Mouse (Mus musculus) limb, embryonic 14.5 days (tissue): ENCODE results near the gene Gm6034. TPM values are rescaled to one million over a fixed set of nuclear protein-coding genes. Genes with fewer than 3 reads are reported as not detected.
"Not testable (repeated sequence)": the region's sequence is repeated elsewhere in the genome, so short reads cannot be mapped to it uniquely, and the experiment has no call there.

Experiments
- ATAC-seq: fragments of 200-750 bp; cut with Nextera tagmentation; 2 replicates; pipeline ENCODE4 v1.8.0; 2017; ENCODE audit warnings: low read depth, moderate number of reproducible peaks, moderate TSS enrichment; ENCODE audit not compliant: low FRiP score
- DNase-seq: peaks from one replicate; pipeline ENCODE4 v3.0.0-alpha.2; 2015; ENCODE audit warnings: low spot score
- H3K27ac ChIP-seq: fragments of 300-500 bp; sonication (generic); replicated peaks from 2 replicates; pipeline ENCODE4 v1.5.1; 2014; ENCODE audit warnings: low read depth, mild to moderate bottlenecking, low read length, moderate library complexity, mixed read lengths
- H3K27me3 ChIP-seq: fragments of 300-500 bp; sonication (generic); 2 replicates; pipeline ENCODE4 v1.6.1; 2014; ENCODE audit warnings: low read length, mixed read lengths; ENCODE audit not compliant: control insufficient read depth, insufficient read depth
- H3K36me3 ChIP-seq: fragments of 300-500 bp; sonication (generic); 2 replicates; pipeline ENCODE4 v1.6.1; 2014; ENCODE audit warnings: mild to moderate bottlenecking, low read length, moderate library complexity, mixed read lengths; ENCODE audit not compliant: control insufficient read depth, insufficient read depth
- H3K4me1 ChIP-seq: fragments of 300-500 bp; sonication (generic); 2 replicates; pipeline ENCODE4 v1.6.1; 2014; ENCODE audit warnings: antibody characterized with exemption, low read length, mixed read lengths; ENCODE audit not compliant: control insufficient read depth, insufficient read depth
- H3K4me2 ChIP-seq: fragments of 300-500 bp; sonication (generic); replicated peaks from 2 replicates; pipeline ENCODE4 v1.6.1; 2014; ENCODE audit warnings: low read depth, mild to moderate bottlenecking, low read length, moderate library complexity; ENCODE audit not compliant: severe bottlenecking
- H3K4me3 ChIP-seq: fragments of 300-500 bp; sonication (generic); replicated peaks from 2 replicates; pipeline ENCODE4 v1.5.1; 2014; ENCODE audit warnings: low read length
- H3K9ac ChIP-seq: fragments of 300-500 bp; sonication (generic); 2 replicates; pipeline ENCODE4 v1.6.1; 2014; ENCODE audit warnings: mild to moderate bottlenecking, low read depth, low read length, moderate library complexity; ENCODE audit not compliant: severe bottlenecking
- H3K9me3 ChIP-seq: fragments of 300-500 bp; sonication (generic); 2 replicates; pipeline ENCODE4 v1.6.1; 2016; ENCODE audit warnings: low read length; ENCODE audit not compliant: control insufficient read depth
- WGBS: fragments of 180-500 bp; shearing (Covaris S2); extraction: QIAGEN DNeasy Blood & Tissue Kit; methylation state at CpG from one replicate; pipeline ENCODE4 v1.1.7; 2014; 5-methylcytosine and 5-hydroxymethylcytosine counted together
- polyA plus RNA-seq, 2 experiments: library from polyadenylated mRNA; depleted of rRNA in 1 of 2; stranded (reverse) in 1 of 2; unstranded in 1 of 2; fragments of >200 nt; fragmentation: Nextera tagmentation in 1 of 2; extraction: Ambion mirVana in 1 of 2; gene quantifications; 2 replicates each; pipeline versions ENCODE4 v1.2.1 to v1.2.3; 2012 to 2014

The Gm6034 gene
- polyA plus RNA-seq, 2 experiments: not detected

DNA sequence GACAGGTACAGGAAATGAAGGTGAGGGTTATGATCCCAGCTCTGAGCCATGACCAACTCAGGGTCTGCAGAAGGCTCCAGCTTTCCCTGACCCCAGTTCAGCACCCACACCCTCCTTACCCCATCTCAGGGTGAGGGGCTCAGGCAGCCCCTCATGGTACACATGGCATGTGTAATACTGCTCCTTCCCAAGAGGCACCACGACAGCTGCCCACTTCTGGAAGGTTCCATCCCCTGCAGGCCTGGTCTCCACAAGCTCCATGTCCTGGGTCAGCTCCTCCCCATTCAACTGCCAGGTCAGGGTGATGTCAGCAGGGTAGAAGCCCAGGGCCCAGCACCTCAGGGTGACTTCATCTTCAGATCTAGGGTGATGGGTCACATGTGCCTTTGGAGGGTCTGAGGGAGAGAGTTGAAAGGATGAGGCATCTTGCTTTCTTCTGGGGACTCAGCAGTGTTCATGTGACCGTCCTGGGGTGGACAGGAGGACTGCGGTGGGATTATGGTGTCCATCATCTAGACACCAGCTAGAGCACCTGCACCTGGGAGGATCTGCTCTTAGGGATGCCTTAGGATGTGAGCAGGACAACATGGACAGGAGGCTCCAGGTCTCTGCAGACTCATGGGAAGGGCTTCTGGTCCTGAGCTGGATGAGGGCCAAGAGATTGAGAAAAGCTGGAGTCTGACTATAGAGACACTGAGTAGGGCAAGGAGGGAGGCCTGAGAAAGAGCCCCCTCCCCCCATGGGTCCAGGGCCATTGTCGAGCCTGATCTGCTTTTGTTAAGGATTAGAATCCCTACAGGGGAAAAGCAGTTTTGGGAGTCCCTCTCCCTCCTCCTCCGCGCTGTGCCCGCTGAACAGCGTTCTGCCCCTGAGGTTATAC lies 11.8 kb upstream of the Gm6034 start:
- not testable (repeated sequence) for H3K9me3 ChIP-seq, H3K27me3 ChIP-seq, H3K36me3 ChIP-seq, H3K27ac ChIP-seq, ATAC-seq, H3K4me1 ChIP-seq, DNase-seq
- 72% methylated on average over 4 of the region's 8 CpGs for WGBS
- Histone ChIP-seq H3K4me3 (peak overlapping the region; percentile 44), H3K9ac (0 out of 2 replicates have a peak overlapping the region, but pooled peaks have one; percentile 55), H3K4me2 (peak overlapping the region; percentile 82)

DNA sequence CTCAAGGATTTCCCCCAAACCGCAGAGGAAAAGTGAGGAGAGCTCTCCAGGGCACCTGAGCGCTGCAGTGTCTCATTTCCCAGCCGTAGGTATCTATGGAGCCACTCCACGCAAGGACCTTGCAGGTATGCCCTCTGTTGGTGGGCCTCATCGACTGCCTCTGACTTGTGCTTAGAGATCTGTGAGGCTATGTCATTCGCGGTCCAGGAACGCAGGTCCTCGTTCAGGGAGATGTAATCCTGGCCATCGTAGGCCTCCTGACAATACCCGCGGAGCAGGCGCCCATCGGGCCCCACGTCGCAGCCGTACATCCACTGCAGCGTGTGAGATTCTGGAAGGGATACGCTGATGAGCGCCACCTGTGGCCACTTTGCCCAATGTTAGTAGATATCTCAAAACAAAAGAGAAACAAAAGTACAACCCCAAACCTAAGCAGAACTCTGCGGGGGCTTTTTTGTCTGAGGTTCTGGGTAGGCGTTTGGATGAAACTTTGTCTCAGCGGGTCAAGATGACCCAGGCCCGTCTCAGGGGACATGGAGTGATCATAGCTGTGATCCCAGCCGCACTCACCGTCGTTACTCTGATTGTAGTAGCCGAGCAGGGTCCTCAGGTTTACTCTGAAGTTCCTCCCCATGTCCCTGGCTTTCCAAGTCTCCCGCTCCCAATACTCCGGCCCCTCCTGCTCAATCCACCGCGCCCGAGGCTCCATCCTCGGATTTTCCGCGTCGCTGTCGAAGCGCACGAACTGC lies 11.0 kb upstream of the Gm6034 start:
- not testable (repeated sequence) for H3K9me3 ChIP-seq, H3K27ac ChIP-seq, DNase-seq, H3K36me3 ChIP-seq, H3K4me1 ChIP-seq, H3K27me3 ChIP-seq
- Histone ChIP-seq H3K9ac (peak overlapping the region; percentile 55), H3K4me2 (peak overlapping the region; percentile 82), H3K4me3 (peak overlapping the region; percentile 44)
- whole genome bisulfite sequencing: 2% methylated on average over 39 of the region's 40 CpGs
- peak; percentile 57; the same call in 1 of the 2 replicates for ATAC-seq

DNA sequence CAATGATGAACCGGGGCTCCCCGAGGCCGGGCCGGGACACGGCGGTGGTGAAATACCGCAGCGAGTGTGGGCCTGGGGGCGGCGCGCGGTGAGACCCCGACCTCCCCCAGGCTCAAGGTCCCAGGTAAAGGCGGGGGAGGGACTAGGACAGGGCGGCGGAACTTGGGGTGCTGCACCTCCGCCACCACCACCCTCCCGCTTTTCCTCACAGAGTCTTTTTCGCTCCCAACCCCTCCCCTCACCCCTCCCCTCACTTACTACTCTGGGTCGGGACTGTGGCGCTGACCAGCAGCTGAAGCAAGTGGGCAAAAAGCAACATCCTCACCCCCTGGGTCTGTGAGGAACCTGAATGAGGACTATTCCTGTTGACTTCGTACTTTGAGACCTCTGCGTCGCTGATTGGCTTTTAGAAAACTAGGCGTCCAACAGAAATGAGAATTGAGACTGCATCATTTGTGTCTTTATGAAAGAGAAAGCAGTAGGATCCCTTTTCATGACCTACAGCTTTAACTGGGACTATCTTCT lies 10.3 kb upstream of the Gm6034 start, which contains the start of gene H2-T23:
H2-T23 (minus strand) TSS at position 505 of the 525 bp plus-strand sequence.
- ATAC-seq: peak; percentile 60; the same call in 1 of the 2 replicates
- Histone ChIP-seq H3K4me2 (peak within 1 kb of the TSS; percentile 82), H3K4me3 (peak within 1 kb of the TSS; percentile 44), H3K9ac (peak within 1 kb of the TSS; percentile 55)
- H3K27me3 ChIP-seq, H3K4me1 ChIP-seq, H3K27ac ChIP-seq, H3K9me3 ChIP-seq, DNase-seq, H3K36me3 ChIP-seq: not testable (repeated sequence)
- WGBS: 1% methylated on average over 12 of the region's 25 CpGs

DNA sequence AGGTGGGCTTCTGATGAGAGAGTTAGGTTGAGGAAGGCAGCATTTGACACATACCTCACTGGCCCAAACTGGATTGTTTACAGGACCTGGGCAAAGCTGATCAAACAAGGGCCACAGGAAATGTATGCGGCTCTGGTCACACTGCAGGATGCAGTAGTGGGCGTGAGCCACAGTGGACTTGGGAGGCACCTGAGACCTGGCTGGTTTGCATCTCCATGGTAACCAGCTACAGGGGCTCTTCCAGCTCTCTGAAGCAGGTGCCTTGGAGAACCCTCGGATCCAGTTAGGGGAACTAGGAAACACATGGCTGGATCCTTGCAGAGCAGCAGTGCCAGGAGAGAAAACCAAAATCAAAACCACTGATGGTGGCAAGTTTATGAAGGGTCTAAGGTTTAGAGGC lies 8.2 kb upstream of the Gm6034 start:
- H3K9ac ChIP-seq, H3K4me1 ChIP-seq, H3K4me3 ChIP-seq, H3K36me3 ChIP-seq, H3K4me2 ChIP-seq, H3K27ac ChIP-seq, H3K27me3 ChIP-seq, H3K9me3 ChIP-seq, DNase-seq, ATAC-seq: not testable (repeated sequence)
- 62% methylated on average over 3 of the region's 3 CpGs for WGBS

DNA sequence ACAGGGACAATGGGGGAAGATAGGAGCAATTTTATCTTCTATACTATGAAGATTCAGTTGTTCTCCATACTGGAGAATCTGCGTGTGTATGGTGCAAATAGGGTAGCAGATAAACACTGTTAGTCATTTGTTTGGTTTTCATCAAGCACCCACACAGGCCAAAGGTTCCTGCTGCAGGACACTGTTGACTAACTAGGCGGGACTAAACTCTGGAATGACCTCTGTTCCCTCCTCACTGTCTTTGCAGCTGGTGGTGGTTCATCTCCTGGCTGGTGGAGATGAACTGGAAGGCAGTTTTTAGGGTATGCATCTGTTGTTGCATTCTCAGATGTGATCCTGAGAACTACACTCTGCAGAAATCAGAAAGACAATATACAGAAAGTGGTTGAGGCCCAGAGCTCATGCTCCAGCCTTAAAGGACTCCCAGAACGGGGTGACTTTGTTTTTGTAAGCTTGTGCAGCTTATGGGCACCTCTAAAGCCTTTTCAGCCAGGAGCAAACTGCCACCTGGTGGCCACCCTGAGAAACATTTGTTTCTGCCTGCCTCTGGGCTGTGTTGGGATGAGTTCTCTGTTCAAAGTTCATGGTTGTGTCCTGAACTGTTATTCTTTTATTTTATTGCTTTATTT lies 7.6 kb upstream of the Gm6034 start:
- H3K4me2 ChIP-seq, H3K27ac ChIP-seq, H3K9ac ChIP-seq, H3K36me3 ChIP-seq, H3K4me1 ChIP-seq, ATAC-seq, H3K4me3 ChIP-seq, H3K9me3 ChIP-seq, H3K27me3 ChIP-seq: not testable (repeated sequence)
- 36% methylated on average over 3 of the region's 3 CpGs for WGBS
- DNase-seq: peak; percentile 38

DNA sequence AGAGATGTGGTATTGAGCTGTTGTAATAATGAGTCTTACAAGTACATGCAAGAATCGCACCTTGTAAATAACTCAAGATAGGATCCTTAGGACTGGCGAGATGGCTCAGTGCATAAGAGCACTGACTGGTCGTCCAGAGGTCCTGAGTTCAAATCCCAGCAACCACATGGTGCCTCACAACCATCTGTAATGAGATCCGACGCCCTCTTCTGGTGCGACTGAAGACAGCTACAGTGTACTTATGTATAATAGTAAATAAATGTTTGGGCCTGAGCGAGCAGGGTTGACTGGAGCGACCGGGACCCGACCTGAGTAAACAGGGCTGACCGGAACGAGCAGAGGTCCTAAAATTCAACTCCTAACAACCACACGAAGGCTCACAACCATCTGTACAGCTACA lies 6.6 kb upstream of the Gm6034 start:
- not testable (repeated sequence) for H3K4me3 ChIP-seq, H3K4me1 ChIP-seq, H3K9ac ChIP-seq, H3K36me3 ChIP-seq, H3K4me2 ChIP-seq, ATAC-seq, DNase-seq, H3K9me3 ChIP-seq, H3K27me3 ChIP-seq, H3K27ac ChIP-seq
- WGBS: 85% methylated on average over 13 of the region's 13 CpGs

DNA sequence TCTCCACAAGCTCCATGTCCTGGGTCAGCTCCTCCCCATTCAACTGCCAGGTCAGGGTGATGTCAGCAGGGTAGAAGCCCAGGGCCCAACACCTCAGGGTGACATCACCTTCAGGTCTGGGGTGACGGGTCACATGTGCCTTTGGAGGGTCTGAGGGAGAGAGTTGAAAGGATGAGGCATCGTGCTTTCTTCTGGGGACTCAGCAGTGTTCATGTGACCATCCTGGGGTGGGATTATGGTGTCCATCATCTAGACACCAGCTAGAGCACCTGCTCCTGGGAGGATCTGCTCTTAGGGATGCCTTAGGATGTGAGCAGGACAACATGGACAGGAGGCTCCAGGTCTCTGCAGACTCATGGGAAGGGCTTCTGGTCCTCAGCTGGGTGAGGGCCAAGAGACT lies 2.2 kb upstream of the Gm6034 start:
- not testable (repeated sequence) for ATAC-seq, H3K36me3 ChIP-seq, H3K27me3 ChIP-seq, DNase-seq, H3K27ac ChIP-seq, H3K4me3 ChIP-seq, H3K4me1 ChIP-seq, H3K9me3 ChIP-seq, H3K4me2 ChIP-seq, H3K9ac ChIP-seq
- WGBS: 85% methylated on average over 2 of the region's 2 CpGs
